Mouse (Mus musculus): Measurements from ENCODE around the gene Vezf1.

DNA sequence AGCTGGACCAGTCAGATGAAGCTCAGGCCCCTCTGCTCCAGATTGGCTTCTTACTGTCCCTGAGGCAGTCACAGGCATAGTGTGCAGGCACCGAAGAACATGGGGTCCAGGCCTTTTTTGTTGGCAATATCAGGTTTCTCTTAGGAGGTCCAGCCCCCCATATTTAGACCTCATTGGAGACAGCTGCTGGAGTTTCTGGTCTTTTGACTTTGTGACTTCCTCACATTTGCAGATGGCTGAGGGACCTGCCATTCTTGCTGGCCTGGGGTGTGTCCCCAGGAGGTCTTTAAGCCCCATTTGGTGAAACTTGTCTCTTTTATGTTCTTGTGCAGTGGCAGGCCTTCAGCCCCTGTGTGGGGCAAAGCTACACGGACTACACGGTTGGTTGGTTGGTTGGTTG lies 61.2 kb downstream of the Vezf1 start:
- no peak for TF ChIP-seq CTCF (conservative IDR thresholded peaks at IDR 0.05; ENCODE audit: low read length)
- TF ChIP-seq NANOG (IDR thresholded peaks at IDR 0.05; ENCODE audit: borderline replicate concordance, low read length): no peak

All from E14TG2a.4 (cell line).